Mouse (Mus musculus): ENCODE data around the gene Nup98.
A peak's percentile ranks its signal among the peaks of the same experiment; 100 is the strongest.

The Nup98 gene

DNA sequence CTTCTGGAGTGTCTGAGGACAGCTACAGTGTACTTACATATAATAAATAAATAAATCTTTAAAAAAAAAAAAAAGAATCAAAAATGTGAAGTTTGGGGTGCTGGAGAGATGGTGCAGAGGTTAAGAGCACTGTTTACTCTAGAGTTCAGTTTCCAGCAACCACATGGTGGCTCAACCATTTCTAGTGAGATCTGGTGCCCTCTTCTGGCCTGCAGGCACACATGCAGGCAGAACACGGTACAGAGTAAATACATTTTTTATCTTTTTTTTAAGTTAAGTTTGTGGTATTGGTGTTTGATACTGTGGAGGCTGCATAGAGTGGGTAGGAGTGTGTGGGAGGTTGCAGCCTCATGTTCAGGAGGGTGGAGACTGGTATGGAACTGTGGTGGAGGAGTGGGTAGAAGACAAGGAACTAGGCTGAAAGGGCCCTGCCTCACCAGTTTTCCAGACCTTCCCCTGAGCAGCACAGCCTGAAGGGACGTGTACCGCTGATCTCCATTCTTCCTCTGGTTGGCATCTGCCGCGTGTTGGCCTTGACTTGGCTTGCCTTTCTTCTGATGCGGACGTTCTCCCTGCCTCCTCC is 133.2 kb downstream of the Nup98 start:
- DNase-seq (ENCODE audit: low read depth, low spot score): peak; percentile 73
